Mouse (Mus musculus): ENCODE measurements around the gene Fkbp7. TPM values are rescaled to one million over a fixed set of nuclear protein-coding genes. Genes with fewer than 3 reads are reported as not detected.

Gene Fkbp7
- total and polyA plus RNA-seq, 3 experiments = 1.1 to 1.8 TPM; not detected in 1

DNA sequence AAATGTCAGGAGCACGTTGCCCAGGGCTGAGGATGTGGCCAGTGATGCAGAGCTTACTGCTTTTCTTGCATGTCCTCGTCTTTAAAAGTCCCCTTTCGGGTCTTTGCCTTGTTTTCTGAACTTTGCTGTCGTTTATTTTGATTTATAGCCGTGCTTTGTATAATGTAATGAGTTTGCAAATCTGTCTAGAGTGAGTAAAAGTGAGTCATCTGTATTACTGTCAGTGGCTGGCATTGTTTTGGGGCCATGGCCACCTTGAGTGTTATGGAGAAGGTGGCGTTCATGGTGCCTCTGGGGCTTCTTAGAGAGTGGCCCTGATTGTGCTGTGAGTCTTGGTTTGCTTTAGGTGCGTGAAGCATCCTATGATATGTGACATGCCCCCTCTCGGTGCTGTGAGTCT, 9.4 kb upstream of the Fkbp7 start:
- TF ChIP-seq UBTF (IDR thresholded peaks at IDR 0.05; ENCODE audit: borderline replicate concordance, insufficient read depth, low read depth, low read length) = no peak
- no peak for TF ChIP-seq KAT2A (conservative IDR thresholded peaks at IDR 0.05; ENCODE audit: low read depth, low read length)
- TF ChIP-seq TBP (IDR thresholded peaks at IDR 0.05; ENCODE audit: low read depth, low read length) = no peak
- TF ChIP-seq CHD2 (IDR thresholded peaks at IDR 0.05; ENCODE audit: low read length) = no peak
- TF ChIP-seq MXI1 (IDR thresholded peaks at IDR 0.05; ENCODE audit: low read depth, low read length) = no peak
- no peak for TF ChIP-seq JUND (IDR thresholded peaks at IDR 0.05; ENCODE audit: low read depth, low read length)
- no peak for TF ChIP-seq MEF2A (IDR thresholded peaks at IDR 0.05; ENCODE audit: extremely low read depth, insufficient replicate concordance, low read depth, low read length, poor library complexity, severe bottlenecking)
- TF ChIP-seq MAFK (IDR thresholded peaks at IDR 0.05; ENCODE audit: borderline replicate concordance, low read depth, low read length) = no peak
- DNase-seq (ENCODE audit: low read depth, low spot score) = no peak
- H3K79me2 ChIP-seq (ENCODE audit: control insufficient read depth, insufficient read depth, low read length, poor library complexity) = peaks cover 16% of the 10 kb centered on the region
- no peaks in the 10 kb centered on the region for H3K27me3 ChIP-seq (ENCODE audit: control insufficient read depth in 1 of 2, insufficient read depth in 2 of 2, low read length in 2 of 2)
- no peaks in the 10 kb centered on the region for H3K9me3 ChIP-seq (replicated peaks; ENCODE audit: insufficient read depth, low read length)
- H3K36me3 ChIP-seq (ENCODE audit: control insufficient read depth in 1 of 2, insufficient read depth in 2 of 2, low read length in 2 of 2) = peaks cover 17 to 28% of the 10 kb centered on the region in 2 experiments
- H3K9ac ChIP-seq (ENCODE audit: control insufficient read depth, low read depth, low read length, poor library complexity, severe bottlenecking) = no peak overlapping the region
- no peak overlapping the region for H3K27ac ChIP-seq (ENCODE audit: control insufficient read depth, low read depth, low read length)
- H3K4me1 ChIP-seq (ENCODE audit: control insufficient read depth in 1 of 2, insufficient read depth in 2 of 2, low read length in 2 of 2) = peaks cover 2 to 11% of the 10 kb centered on the region in 2 experiments
- no peak overlapping the region for H3K4me3 ChIP-seq (ENCODE audit: control insufficient read depth in 1 of 2, insufficient read depth in 1 of 2, low read depth in 2 of 2, low read length in 2 of 2)

DNA sequence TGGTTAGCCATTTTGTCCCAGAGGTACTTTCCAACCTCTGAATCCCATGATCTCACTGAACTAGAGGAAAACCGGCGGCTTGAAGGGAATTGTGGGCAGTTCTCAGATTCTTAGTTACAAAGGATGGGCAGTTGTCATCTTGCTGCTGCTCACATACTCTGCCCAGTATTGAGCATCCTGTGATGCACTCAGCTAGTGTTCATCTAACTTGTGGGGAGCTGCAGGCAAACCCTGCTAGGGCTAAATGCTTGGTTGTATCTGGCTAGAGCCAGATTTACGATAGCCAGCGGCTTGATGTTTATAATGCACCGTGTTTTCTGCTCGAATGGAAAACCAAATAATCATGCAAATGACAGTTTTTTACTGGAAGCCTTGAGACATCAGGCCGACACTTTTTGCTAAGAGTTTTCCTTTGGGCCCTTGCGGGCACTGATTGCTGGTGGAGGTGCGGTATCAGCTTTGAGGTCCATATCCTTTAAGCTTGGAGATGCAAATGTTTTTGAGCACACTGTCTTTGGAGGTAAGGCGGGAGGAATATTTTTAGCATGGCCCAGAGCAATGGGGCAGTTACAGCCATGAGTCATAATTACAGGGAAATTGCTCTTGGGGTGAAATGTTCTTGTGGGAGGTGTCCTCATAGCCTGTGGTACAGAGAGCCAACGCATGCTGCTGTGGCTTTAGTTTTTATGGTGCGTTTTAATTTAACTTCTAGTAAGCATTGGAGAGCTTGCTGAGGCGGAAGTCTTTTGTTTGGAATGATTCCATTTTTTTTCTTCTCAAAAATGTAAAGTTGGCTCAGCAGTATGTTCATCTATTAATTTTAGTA, 3.7 kb upstream of the Fkbp7 start:
- H3K9ac ChIP-seq (ENCODE audit: control insufficient read depth, low read depth, low read length, poor library complexity, severe bottlenecking) = peak overlapping the region; percentile 79

DNA sequence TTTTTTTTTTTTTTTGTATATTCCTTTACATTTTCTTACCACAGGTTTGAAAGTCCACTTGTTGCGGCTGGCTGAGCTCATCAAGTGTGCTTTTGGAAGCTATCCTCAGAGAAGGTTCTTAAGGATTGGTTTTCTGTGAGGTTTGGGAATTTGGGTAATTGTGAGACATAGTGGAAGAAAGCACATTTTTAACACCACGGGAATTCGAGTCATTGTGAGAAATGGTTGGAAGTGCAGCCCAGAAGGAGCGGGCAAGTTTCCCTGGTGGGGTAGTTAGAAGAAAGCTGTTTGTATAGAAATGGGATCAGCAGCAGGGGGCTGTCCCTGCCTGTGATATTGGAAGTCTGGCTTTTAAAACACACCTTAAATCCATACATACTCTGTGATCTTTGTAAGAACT, 3.0 kb upstream of the Fkbp7 start:
- H3K79me2 ChIP-seq (ENCODE audit: control insufficient read depth, insufficient read depth, low read length, poor library complexity) = peaks cover 38% of the 10 kb centered on the region
- H3K9me3 ChIP-seq (replicated peaks; ENCODE audit: insufficient read depth, low read length) = no peaks in the 10 kb centered on the region
- no peaks in the 10 kb centered on the region for H3K27me3 ChIP-seq (ENCODE audit: control insufficient read depth in 1 of 2, insufficient read depth in 2 of 2, low read length in 2 of 2)
- peaks cover 5 to 29% of the 10 kb centered on the region in 2 experiments; a peak in 3 of 4 replicates for H3K36me3 ChIP-seq (ENCODE audit: control insufficient read depth in 1 of 2, insufficient read depth in 2 of 2, low read length in 2 of 2)
- H3K27ac ChIP-seq (ENCODE audit: control insufficient read depth, low read depth, low read length) = peak overlapping the region; percentile 14; the same call in 1 of the 2 replicates
- no peak for TF ChIP-seq MYC (IDR thresholded peaks at IDR 0.05; ENCODE audit: low read depth, low read length)
- no peak for TF ChIP-seq CHD1 (IDR thresholded peaks at IDR 0.05; ENCODE audit: low read depth, low read length)
- no peak for TF ChIP-seq NELFE (IDR thresholded peaks at IDR 0.05; ENCODE audit: low read depth, low read length)
- no peak for TF ChIP-seq ZC3H11A (IDR thresholded peaks at IDR 0.05; ENCODE audit: low read depth, low read length)
- TF ChIP-seq MAFK (IDR thresholded peaks at IDR 0.05; ENCODE audit: borderline replicate concordance, low read depth, low read length) = no peak
- TF ChIP-seq ETS1 (IDR thresholded peaks at IDR 0.05; ENCODE audit: low read depth, low read length) = no peak
- TF ChIP-seq GABPA (IDR thresholded peaks at IDR 0.05; ENCODE audit: low read depth, low read length) = no peak
- no peak for TF ChIP-seq RCOR1 (IDR thresholded peaks at IDR 0.05; ENCODE audit: low read depth, low read length)
- TF ChIP-seq MXI1 (IDR thresholded peaks at IDR 0.05; ENCODE audit: low read depth, low read length) = no peak
- H3K4me3 ChIP-seq (ENCODE audit: control insufficient read depth in 1 of 2, insufficient read depth in 1 of 2, low read depth in 2 of 2, low read length in 2 of 2) = peak overlapping the region; percentile 83 to 91
- peaks cover 4 to 16% of the 10 kb centered on the region in 2 experiments; a peak in 3 of 4 replicates for H3K4me1 ChIP-seq (ENCODE audit: control insufficient read depth in 1 of 2, insufficient read depth in 2 of 2, low read length in 2 of 2)
- peak; percentile 30 for DNase-seq (ENCODE audit: low read depth, low spot score)
- peak overlapping the region; percentile 79 for H3K9ac ChIP-seq (ENCODE audit: control insufficient read depth, low read depth, low read length, poor library complexity, severe bottlenecking)

More for the DNA sequence above, 3.7 kb upstream of the Fkbp7 start:
- Histone ChIP-seq H3K27me3 (ENCODE audit: control insufficient read depth in 1 of 2, insufficient read depth in 2 of 2, low read length in 2 of 2) (no peaks in the 10 kb centered on the region), H3K36me3 (ENCODE audit: control insufficient read depth in 1 of 2, insufficient read depth in 2 of 2, low read length in 2 of 2) (peaks cover 6 to 25% of the 10 kb centered on the region in 2 experiments), H3K9me3 (replicated peaks; ENCODE audit: insufficient read depth, low read length) (no peaks in the 10 kb centered on the region), H3K4me3 (ENCODE audit: control insufficient read depth in 1 of 2, insufficient read depth in 1 of 2, low read depth in 2 of 2, low read length in 2 of 2) (peak overlapping the region; percentile 83 to 91), H3K79me2 (ENCODE audit: control insufficient read depth, insufficient read depth, low read length, poor library complexity) (peaks cover 38% of the 10 kb centered on the region), H3K4me1 (ENCODE audit: control insufficient read depth in 1 of 2, insufficient read depth in 2 of 2, low read length in 2 of 2) (peaks cover 3 to 14% of the 10 kb centered on the region in 2 experiments; a peak in 3 of 4 replicates), H3K27ac (ENCODE audit: control insufficient read depth, low read depth, low read length) (no peak overlapping the region)
- DNase-seq (ENCODE audit: low read depth, low spot score) = peak; percentile 37
- TF ChIP-seq RAD21 (IDR thresholded peaks at IDR 0.05; ENCODE audit: low read depth, low read length) = no peak
- TF ChIP-seq MAZ (IDR thresholded peaks at IDR 0.05; ENCODE audit: low read depth, low read length) = no peak
- TF ChIP-seq NELFE (IDR thresholded peaks at IDR 0.05; ENCODE audit: low read depth, low read length) = no peak
- no peak for TF ChIP-seq RCOR1 (IDR thresholded peaks at IDR 0.05; ENCODE audit: low read depth, low read length)
- TF ChIP-seq TBP (IDR thresholded peaks at IDR 0.05; ENCODE audit: low read depth, low read length) = no peak
- no peak for TF ChIP-seq SIN3A (IDR thresholded peaks at IDR 0.05; ENCODE audit: low read length)
- TF ChIP-seq MXI1 (IDR thresholded peaks at IDR 0.05; ENCODE audit: low read depth, low read length) = no peak
- no peak for TF ChIP-seq BHLHE40 (IDR thresholded peaks at IDR 0.05; ENCODE audit: borderline replicate concordance, low read depth, low read length)
- no peak for TF ChIP-seq CTCF (IDR thresholded peaks at IDR 0.05 in 2 of 3, conservative IDR thresholded peaks at IDR 0.05 in 1 of 3; ENCODE audit: control insufficient read depth in 1 of 3, insufficient read depth in 1 of 3, low read depth in 2 of 3, low read length in 3 of 3, poor library complexity in 1 of 3, severe bottlenecking in 1 of 3)
